Mouse (Mus musculus) cerebellum, adult 2 months (tissue): ENCODE measurements around the gene Sowahb.

Experiments used
- CTCF ChIP-seq: fragments of 200-500 bp; IDR thresholded peaks from 2 replicates; pipeline ENCODE4 v1.5.1; 2011; ENCODE audit warnings: low read depth, mild to moderate bottlenecking, control low read depth, low read length, moderate library complexity, borderline replicate concordance; ENCODE audit not compliant: insufficient read depth
- POLR2A ChIP-seq: fragments of 200-500 bp; IDR thresholded peaks from 2 replicates; pipeline ENCODE4 v1.6.1; 2011; ENCODE audit warnings: low read length, control low read depth, borderline replicate concordance; ENCODE audit not compliant: insufficient read depth

GRCm38 (mm10) chr5:92997428-92998120 lies 47.2 kb downstream of the Sowahb start:
- no peak for TF ChIP-seq CTCF
- TF ChIP-seq POLR2A = no peak
